Mouse (Mus musculus) lung, embryonic 14.5 days (tissue): ENCODE results near the gene Acad8. TPM values are rescaled to one million over a fixed set of nuclear protein-coding genes. Genes with fewer than 3 reads are reported as not detected.

Experiments used
- ATAC-seq: fragments of 200-750 bp; cut with Nextera tagmentation; 2 replicates; pipeline ENCODE4 v1.8.0; 2017; ENCODE audit warnings: mild to moderate bottlenecking, moderate TSS enrichment, moderate library complexity; ENCODE audit not compliant: insufficient read depth
- DNase-seq: peaks from one replicate; pipeline ENCODE4 v3.0.0-alpha.2; 2015
- H3K27ac ChIP-seq: fragments of 300-500 bp; sonication (generic); 2 replicates; pipeline ENCODE4 v1.5.1; 2014; ENCODE audit warnings: low read depth, mild to moderate bottlenecking, moderate library complexity
- H3K27me3 ChIP-seq: fragments of 300-500 bp; sonication (generic); 2 replicates; pipeline ENCODE4 v1.6.1; 2014; ENCODE audit warnings: low read length, control low read depth; ENCODE audit not compliant: insufficient read depth
- H3K36me3 ChIP-seq: fragments of 300-500 bp; sonication (generic); 2 replicates; pipeline ENCODE4 v1.6.1; 2014; ENCODE audit warnings: control low read depth; ENCODE audit not compliant: insufficient read depth
- H3K4me1 ChIP-seq: fragments of 300-500 bp; sonication (generic); 2 replicates; pipeline ENCODE4 v1.6.1; 2014; ENCODE audit warnings: antibody characterized with exemption, control low read depth; ENCODE audit not compliant: insufficient read depth
- H3K4me2 ChIP-seq: fragments of 300-500 bp; sonication (generic); 2 replicates; pipeline ENCODE4 v1.6.1; 2014; ENCODE audit warnings: mild to moderate bottlenecking
- H3K4me3 ChIP-seq: fragments of 300-500 bp; sonication (generic); 2 replicates; pipeline ENCODE4 v1.5.1; 2014; ENCODE audit warnings: low read depth, low read length
- H3K9ac ChIP-seq: fragments of 300-500 bp; sonication (generic); 2 replicates; pipeline ENCODE4 v1.6.1; 2014
- H3K9me3 ChIP-seq: fragments of 300-500 bp; sonication (generic); 2 replicates; pipeline ENCODE4 v1.6.1; 2016; ENCODE audit warnings: low read depth, low read length, control low read depth
- CTCF ChIP-seq: IDR thresholded peaks from 2 replicates; pipeline ENCODE4 v1.5.1; 2016; ENCODE audit warnings: antibody characterized with exemption, low read depth
- WGBS: fragments of 180-500 bp; shearing (Covaris S2); extraction: QIAGEN DNeasy Blood & Tissue Kit; methylation state at CpG from one replicate; pipeline ENCODE4 v1.1.7; 2014; 5-methylcytosine and 5-hydroxymethylcytosine counted together
- polyA plus RNA-seq: library from polyadenylated mRNA; unstranded; fragments of >200 nt; fragmentation: Nextera tagmentation; extraction: Ambion mirVana; gene quantifications from 2 replicates; pipeline ENCODE4 v1.2.1, GENCODE M21; 2014

Acad8 gene
- polyA plus RNA-seq, result 39.5 and 47.7 TPM in 2 replicates

GRCm38 (mm10) chr9:26999461-27000395 is at the start of gene Acad8, which contains the start of gene Thyn1:
Gene Acad8 (minus strand): TSS chr9:26999566.
Gene Thyn1 (plus strand): TSS chr9:26999710.
- WGBS, result under 1% methylated on average over 35 of the region's 35 CpGs
- Histone ChIP-seq H3K9me3 (no peaks in the 10 kb centered on the region), H3K9ac (peak within 1 kb of the TSS; percentile 82), H3K4me1 (peaks cover 7% of the 10 kb centered on the region; the same call in 1 of the 2 replicates), H3K36me3 (peaks cover 13% of the 10 kb centered on the region), H3K27ac (peak within 1 kb of the TSS; percentile 75), H3K4me2 (peak within 1 kb of the TSS; percentile 69), H3K4me3 (peak within 1 kb of the TSS; percentile 72), H3K27me3 (no peaks in the 10 kb centered on the region)
- TF ChIP-seq CTCF, result no peak
- DNase-seq, result peak; percentile 99
- peak; percentile 100 for ATAC-seq

GRCm38 (mm10) chr9:27043892-27044291 is 44.5 kb upstream of the Acad8 start:
- no peak for ATAC-seq
- peaks cover 95% of the 10 kb centered on the region for H3K36me3 ChIP-seq

GRCm38 (mm10) chr9:27030763-27031100 is 31.4 kb upstream of the Acad8 start:
- TF ChIP-seq CTCF, result no peak
- H3K4me3 ChIP-seq, result peak overlapping the region; percentile 92
- ATAC-seq, result peak; percentile 39; the same call in 1 of the 2 replicates
- peak overlapping the region; percentile 77 for H3K9ac ChIP-seq
- no peaks in the 10 kb centered on the region for H3K9me3 ChIP-seq
- H3K27me3 ChIP-seq, result no peaks in the 10 kb centered on the region
- H3K4me2 ChIP-seq, result peak overlapping the region; percentile 92
- peaks cover 7% of the 10 kb centered on the region; the same call in 1 of the 2 replicates for H3K36me3 ChIP-seq
- peaks cover 9% of the 10 kb centered on the region for H3K4me1 ChIP-seq
- WGBS, result under 1% methylated on average over 17 of the region's 17 CpGs
- peak overlapping the region; percentile 52 for H3K27ac ChIP-seq
- DNase-seq, result no peak

More at GRCm38 (mm10) chr9:27043892-27044291, 44.5 kb upstream of the Acad8 start:
- Histone ChIP-seq H3K27me3 (no peaks in the 10 kb centered on the region), H3K4me3 (no peak overlapping the region), H3K4me2 (no peak overlapping the region), H3K27ac (no peak overlapping the region), H3K9me3 (no peaks in the 10 kb centered on the region), H3K4me1 (no peaks in the 10 kb centered on the region), H3K9ac (no peak overlapping the region)
- DNase-seq, result no peak
- no peak for TF ChIP-seq CTCF
- 80% methylated on average over 5 of the region's 5 CpGs for WGBS

- Histone ChIP-seq H3K27me3 (no peaks in the 10 kb centered on the region), H3K4me3 (peak within 1 kb of the TSS; percentile 92), H3K4me1 (peaks cover 9% of the 10 kb centered on the region), H3K36me3 (peaks cover 6% of the 10 kb centered on the region; the same call in 1 of the 2 replicates), H3K27ac (peak within 1 kb of the TSS; percentile 89), H3K9ac (peak within 1 kb of the TSS; percentile 90), H3K4me2 (peak within 1 kb of the TSS; percentile 92), H3K9me3 (no peaks in the 10 kb centered on the region)
- WGBS, result under 1% methylated on average over 69 of the region's 80 CpGs
- DNase-seq (peak; percentile 99), ATAC-seq (peak; percentile 96)
- TF ChIP-seq CTCF, result peak; percentile 44
These were observed 30.7 kb upstream of the Acad8 start, which contains the start of the genes Vps26b and Ncapd3 for GRCm38 (mm10) chr9:27029828-27030762. Gene Vps26b (minus strand): TSS chr9:27030065. Gene Ncapd3 (plus strand): TSS chr9:27030175.

- Histone ChIP-seq H3K4me1 (peaks cover 9% of the 10 kb centered on the region), H3K9me3 (no peaks in the 10 kb centered on the region), H3K9ac (peak overlapping the region; percentile 90), H3K36me3 (peaks cover 11% of the 10 kb centered on the region; the same call in 1 of the 2 replicates), H3K4me3 (peak overlapping the region; percentile 92), H3K27me3 (no peaks in the 10 kb centered on the region), H3K27ac (peak overlapping the region; percentile 89), H3K4me2 (peak overlapping the region; percentile 92)
- WGBS, result under 1% methylated on average over 52 of the region's 52 CpGs
- ATAC-seq, result peak; percentile 39
- DNase-seq, result peak; percentile 47
- TF ChIP-seq CTCF, result no peak; the same call in 1 of the 2 replicates
These were observed 29.9 kb upstream of the Acad8 start for GRCm38 (mm10) chr9:27029022-27029827.

- no peaks in the 10 kb centered on the region for H3K27me3 ChIP-seq
- peaks cover 21% of the 10 kb centered on the region for H3K36me3 ChIP-seq
- H3K9me3 ChIP-seq, result no peaks in the 10 kb centered on the region
- ATAC-seq, result no peak
- 65% methylated on average over 1 of the region's 1 CpGs for WGBS
- no peak for TF ChIP-seq CTCF
- no peak overlapping the region for H3K4me3 ChIP-seq
- no peak overlapping the region; the same call in 1 of the 2 replicates for H3K4me2 ChIP-seq
- no peak overlapping the region for H3K27ac ChIP-seq
- no peak for DNase-seq
- no peak overlapping the region for H3K9ac ChIP-seq
- H3K4me1 ChIP-seq, result peaks cover 9% of the 10 kb centered on the region
These were observed 27.3 kb upstream of the Acad8 start for GRCm38 (mm10) chr9:27026708-27027107.
